In the genomic region with DNA sequence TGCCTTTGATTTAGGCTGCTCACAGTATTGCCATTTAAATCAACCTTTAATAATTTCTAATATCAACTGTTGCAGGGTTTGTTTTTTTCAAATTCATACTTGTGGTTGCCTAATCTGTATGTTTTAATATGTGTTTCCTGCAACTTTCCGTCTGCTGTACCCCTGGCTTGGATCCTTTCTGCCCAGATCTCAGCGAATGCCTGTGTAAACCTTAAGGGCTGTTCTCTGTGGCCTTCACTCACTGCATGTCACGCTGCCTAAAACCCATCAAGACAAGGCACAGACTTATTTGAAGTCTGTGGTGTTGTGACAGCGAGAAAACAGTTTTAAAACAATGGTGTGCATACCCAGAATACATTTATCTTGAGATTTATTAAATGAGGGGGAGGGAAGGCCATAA, we compare ENCODE assay signal across 11 mouse cellular contexts.
A peak's percentile ranks its signal among the peaks of the same experiment; 100 is the strongest.
DNase-seq lines count a peak whose midpoint lies in the region; ATAC-seq and TF ChIP-seq lines count a peak whose summit lies in the region.
"Had no signal": no experiment of that assay in that cellular context is flagged by ENCODE, and none has a peak within 500 bp of the region (broad histone marks: within the 10 kb centered on the region; RNA-seq: fewer than 3 reads in every experiment).

No protein-coding gene starts in this region.

- no peak overlapping the region for H3K27ac ChIP-seq in lung, embryonic 14.5 days (ENCODE audit: low read depth)
- H3K27ac ChIP-seq in forebrain, embryonic 14.5 days (ENCODE audit: low read depth, low read length): peak overlapping the region; percentile 96
- H3K27ac ChIP-seq in lung, embryonic 16.5 days (ENCODE audit: low read length): no peak overlapping the region
- peak overlapping the region; percentile 16; the same call in 1 of the 2 replicates for H3K27ac ChIP-seq in neural tube, embryonic 14.5 days (ENCODE audit: low read depth, low read length)
- H3K27ac ChIP-seq: embryonic facial prominence, embryonic 15.5 days; macrophage had no signal

- intact Hi-C loops in heart, postnatal 25 days (cut with DNase I): no loop called here

- peak; percentile 48 for ATAC-seq in lung, embryonic 14.5 days (ENCODE audit: insufficient read depth)
- ATAC-seq in forebrain, embryonic 14.5 days: no peak
- ATAC-seq in lung, embryonic 16.5 days (ENCODE audit: low read depth): peak; percentile 72
- ATAC-seq in neural tube, embryonic 14.5 days (ENCODE audit: low read depth): no peak
- ATAC-seq: inflammation-experienced regulatory T-cells, adult 6 months had no signal

- H3K9ac ChIP-seq in lung, embryonic 14.5 days: no peak overlapping the region
- H3K9ac ChIP-seq in forebrain, embryonic 14.5 days (ENCODE audit: low read length): peak overlapping the region; percentile 59
- H3K9ac ChIP-seq in lung, embryonic 16.5 days (ENCODE audit: low read length): no peak overlapping the region
- no peak overlapping the region for H3K9ac ChIP-seq in neural tube, embryonic 14.5 days (replicated peaks; ENCODE audit: low read depth, low read length)
- H3K9ac ChIP-seq: embryonic facial prominence, embryonic 15.5 days had no signal

- no peaks in the 10 kb centered on the region for H3K9me3 ChIP-seq in lung, embryonic 14.5 days (ENCODE audit: low read depth, low read length)
- H3K9me3 ChIP-seq in forebrain, embryonic 14.5 days (replicated peaks; ENCODE audit: control insufficient read depth, low read length): no peaks in the 10 kb centered on the region
- no peaks in the 10 kb centered on the region for H3K9me3 ChIP-seq in lung, embryonic 16.5 days (ENCODE audit: control insufficient read depth, low read length)
- no peaks in the 10 kb centered on the region for H3K9me3 ChIP-seq in neural tube, embryonic 14.5 days (ENCODE audit: control insufficient read depth, low read length)
- H3K9me3 ChIP-seq: embryonic facial prominence, embryonic 15.5 days had no signal

- TF ChIP-seq CTCF in lung, embryonic 14.5 days (IDR thresholded peaks at IDR 0.05; ENCODE audit: low read depth): no peak

- DNase-seq in lung, embryonic 14.5 days: peak; percentile 65
- no peak for DNase-seq in lung, postnatal 25 days (ENCODE audit: low spot score)
- DNase-seq in forebrain, embryonic 14.5 days (ENCODE audit: low spot score): peak; percentile 46
- no peak for DNase-seq in MN1 (ENCODE audit: low spot score)
- DNase-seq in heart, postnatal 4 days: no peak
- DNase-seq in heart, postnatal 25 days (ENCODE audit: low spot score): no peak

- 26% methylated on average over 4 of the region's 4 CpGs for WGBS in lung, embryonic 14.5 days
- WGBS in forebrain, embryonic 14.5 days: 11% methylated on average over 4 of the region's 4 CpGs
- WGBS in lung, embryonic 16.5 days: 36% methylated on average over 4 of the region's 4 CpGs
- WGBS in neural tube, embryonic 14.5 days: 30% methylated on average over 4 of the region's 4 CpGs

- no peak overlapping the region for H3K4me3 ChIP-seq in lung, embryonic 14.5 days (ENCODE audit: low read depth, low read length)
- peak overlapping the region; percentile 0; the same call in 1 of the 2 replicates for H3K4me3 ChIP-seq in forebrain, embryonic 14.5 days (ENCODE audit: low read depth, low read length)
- H3K4me3 ChIP-seq in lung, embryonic 16.5 days (ENCODE audit: low read length): no peak overlapping the region
- H3K4me3 ChIP-seq in neural tube, embryonic 14.5 days (ENCODE audit: low read depth, low read length): no peak overlapping the region
- H3K4me3 ChIP-seq: embryonic facial prominence, embryonic 15.5 days had no signal

- no peaks in the 10 kb centered on the region for H3K4me1 ChIP-seq in lung, embryonic 14.5 days (ENCODE audit: insufficient read depth)
- H3K4me1 ChIP-seq in forebrain, embryonic 14.5 days (ENCODE audit: control insufficient read depth, insufficient read depth, low read length): peaks cover 57% of the 10 kb centered on the region
- H3K4me1 ChIP-seq in lung, embryonic 16.5 days (replicated peaks; ENCODE audit: control insufficient read depth, insufficient read depth, low read length): no peaks in the 10 kb centered on the region
- peaks cover 36% of the 10 kb centered on the region; the same call in 1 of the 2 replicates for H3K4me1 ChIP-seq in neural tube, embryonic 14.5 days (ENCODE audit: control insufficient read depth, insufficient read depth, low read length)

- no peaks in the 10 kb centered on the region for H3K27me3 ChIP-seq in lung, embryonic 14.5 days (ENCODE audit: insufficient read depth, low read length)
- H3K27me3 ChIP-seq in forebrain, embryonic 14.5 days (replicated peaks; ENCODE audit: control insufficient read depth, insufficient read depth, low read length): no peaks in the 10 kb centered on the region
- H3K27me3 ChIP-seq in lung, embryonic 16.5 days (ENCODE audit: control insufficient read depth, insufficient read depth, low read depth, low read length): no peaks in the 10 kb centered on the region
- no peaks in the 10 kb centered on the region; the same call in 1 of the 2 replicates for H3K27me3 ChIP-seq in neural tube, embryonic 14.5 days (ENCODE audit: control insufficient read depth, insufficient read depth, low read length)
- H3K27me3 ChIP-seq: embryonic facial prominence, embryonic 15.5 days had no signal

- H3K4me2 ChIP-seq in lung, embryonic 14.5 days: peak overlapping the region; percentile 50; the same call in 1 of the 2 replicates
- peak overlapping the region; percentile 44 for H3K4me2 ChIP-seq in forebrain, embryonic 14.5 days (ENCODE audit: low read length)
- no peak overlapping the region for H3K4me2 ChIP-seq in lung, embryonic 16.5 days (ENCODE audit: low read depth, low read length)
- no peak overlapping the region; the same call in 1 of the 2 replicates for H3K4me2 ChIP-seq in neural tube, embryonic 14.5 days (ENCODE audit: low read depth, low read length)
- H3K4me2 ChIP-seq: embryonic facial prominence, embryonic 15.5 days had no signal

- H3K36me3 ChIP-seq in lung, embryonic 14.5 days (ENCODE audit: insufficient read depth): no peaks in the 10 kb centered on the region
- H3K36me3 ChIP-seq in forebrain, embryonic 14.5 days (ENCODE audit: control insufficient read depth, insufficient read depth, low read length): no peaks in the 10 kb centered on the region
- H3K36me3 ChIP-seq in lung, embryonic 16.5 days (ENCODE audit: control insufficient read depth, insufficient read depth, low read length): no peaks in the 10 kb centered on the region
- no peaks in the 10 kb centered on the region for H3K36me3 ChIP-seq in neural tube, embryonic 14.5 days (ENCODE audit: control insufficient read depth, insufficient read depth, low read length)
- H3K36me3 ChIP-seq: embryonic facial prominence, embryonic 15.5 days had no signal

Comparison
In these comparisons a context has a peak if more than half of its experiments do, and no peak if none do; other contexts are left out.
1. DNase-seq: peak in lung, embryonic 14.5 days (single experiment) and forebrain, embryonic 14.5 days (single experiment); none in lung, postnatal 25 days (single experiment), MN1 (single experiment), heart, postnatal 4 days (single experiment) and heart, postnatal 25 days (single experiment).
2. H3K4me2 ChIP-seq: peak in lung, embryonic 14.5 days (single experiment) and forebrain, embryonic 14.5 days (single experiment); none in lung, embryonic 16.5 days (single experiment) and neural tube, embryonic 14.5 days (single experiment).
3. ATAC-seq: peak in lung, embryonic 14.5 days (single experiment) and lung, embryonic 16.5 days (single experiment); none in forebrain, embryonic 14.5 days (single experiment) and neural tube, embryonic 14.5 days (single experiment).
4. H3K27ac ChIP-seq: peak in forebrain, embryonic 14.5 days (single experiment) and neural tube, embryonic 14.5 days (single experiment); none in lung, embryonic 14.5 days (single experiment) and lung, embryonic 16.5 days (single experiment).